In the genomic region with DNA sequence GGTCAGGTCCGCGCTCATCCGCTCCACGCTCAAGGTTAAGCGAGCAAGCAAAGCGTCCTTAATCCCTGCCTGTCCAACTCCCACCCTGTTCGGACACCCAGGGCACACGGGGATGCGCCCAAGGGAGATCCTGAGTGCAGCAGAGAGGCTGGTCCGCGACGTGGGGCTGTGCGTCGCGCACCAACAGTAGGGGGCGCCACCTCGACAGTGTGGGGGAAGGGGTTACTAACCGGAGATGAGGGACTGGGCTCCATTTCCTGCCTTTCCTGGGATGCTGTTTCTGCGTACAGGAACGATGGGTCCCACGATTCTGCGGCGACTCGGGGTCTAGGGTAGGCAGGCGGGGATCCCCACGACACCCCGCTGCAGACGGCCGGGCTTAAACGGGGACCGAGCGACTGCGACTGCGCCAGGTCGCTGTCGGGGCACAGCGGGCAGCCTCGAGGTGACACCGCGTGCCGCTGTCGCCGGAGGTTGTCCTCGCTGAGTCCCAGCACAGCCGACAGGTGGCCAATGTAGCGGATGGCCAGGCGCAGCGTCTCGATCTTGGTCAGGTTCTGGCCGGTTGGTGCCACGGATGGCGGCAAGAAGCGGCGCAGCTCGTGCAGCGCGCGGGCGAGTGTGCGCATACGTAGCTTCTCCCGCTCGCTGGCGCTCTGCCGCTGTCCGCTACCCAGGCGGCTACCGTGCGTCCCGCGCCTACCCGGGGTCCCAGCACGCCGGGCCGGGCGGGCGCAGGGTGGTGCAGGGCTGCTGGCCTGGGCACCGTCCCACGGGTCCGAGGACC, we compare ENCODE assay signal across 8 mouse cellular contexts. TPM values are rescaled to one million over a fixed set of nuclear protein-coding genes. Genes with fewer than 3 reads are reported as not detected.
A peak's percentile ranks its signal among the peaks of the same experiment; 100 is the strongest.
DNase-seq lines count a peak whose midpoint lies in the region; ATAC-seq and TF ChIP-seq lines count a peak whose summit lies in the region.

No protein-coding gene starts in this region.

- intact Hi-C loops in gastrocnemius, postnatal 36 days (cut with DNase I) = no loop called here

- 1% methylated on average over 73 of the region's 80 CpGs for WGBS in forebrain, embryonic 13.5 days
- 1% methylated on average over 80 of the region's 80 CpGs for WGBS in intestine, embryonic 14.5 days
- under 1% methylated on average over 78 of the region's 80 CpGs for WGBS in lung, embryonic 14.5 days

- TF ChIP-seq CTCF in lung, embryonic 14.5 days (IDR thresholded peaks at IDR 0.05; ENCODE audit: low read depth) = peak; percentile 76

- 0 out of 2 replicates have a peak, but pooled peaks cover 4% of the 10 kb centered on the region for H3K9me3 ChIP-seq in megakaryocyte, embryonic 14.5 days
- H3K9me3 ChIP-seq in forebrain, embryonic 13.5 days (replicated peaks) = no peaks in the 10 kb centered on the region
- no peaks in the 10 kb centered on the region for H3K9me3 ChIP-seq in intestine, embryonic 14.5 days (ENCODE audit: control insufficient read depth, low read length)
- no peaks in the 10 kb centered on the region for H3K9me3 ChIP-seq in lung, embryonic 14.5 days (ENCODE audit: low read depth, low read length)

- peak overlapping the region; percentile 60 for H3K9ac ChIP-seq in forebrain, embryonic 13.5 days
- H3K9ac ChIP-seq in intestine, embryonic 14.5 days (ENCODE audit: low read length) = peak overlapping the region; percentile 27
- peak overlapping the region; percentile 46 for H3K9ac ChIP-seq in lung, embryonic 14.5 days

- no peak for ATAC-seq in megakaryocyte, adult 5-6 weeks (ENCODE audit: poor library complexity, severe bottlenecking)
- ATAC-seq in forebrain, embryonic 13.5 days = peak; percentile 61; the same call in 1 of the 2 replicates
- peak; percentile 37 for ATAC-seq in intestine, embryonic 14.5 days (replicated peaks; ENCODE audit: low FRiP score, low TSS enrichment, low read depth)
- ATAC-seq in lung, embryonic 14.5 days (ENCODE audit: insufficient read depth) = peak; percentile 60; the same call in 1 of the 2 replicates

- H3K27ac ChIP-seq in forebrain, embryonic 13.5 days = no peak overlapping the region
- no peak overlapping the region for H3K27ac ChIP-seq in intestine, embryonic 14.5 days (ENCODE audit: low read depth)
- no peak overlapping the region for H3K27ac ChIP-seq in lung, embryonic 14.5 days (ENCODE audit: low read depth)

- H3K27me3 ChIP-seq in megakaryocyte, embryonic 14.5 days (replicated peaks) = peaks cover 90% of the 10 kb centered on the region
- H3K27me3 ChIP-seq in forebrain, embryonic 13.5 days = peaks cover 52% of the 10 kb centered on the region
- peaks cover 49% of the 10 kb centered on the region for H3K27me3 ChIP-seq in intestine, embryonic 14.5 days (replicated peaks; ENCODE audit: control insufficient read depth, insufficient read depth, low read length)
- peaks cover 50% of the 10 kb centered on the region for H3K27me3 ChIP-seq in lung, embryonic 14.5 days (ENCODE audit: insufficient read depth, low read length)

- H3K4me3 ChIP-seq in megakaryocyte, embryonic 14.5 days (replicated peaks) = peak overlapping the region; percentile 90
- H3K4me3 ChIP-seq in forebrain, embryonic 13.5 days = peak overlapping the region; percentile 46
- H3K4me3 ChIP-seq in intestine, embryonic 14.5 days (ENCODE audit: low read depth, low read length) = peak overlapping the region; percentile 41
- H3K4me3 ChIP-seq in lung, embryonic 14.5 days (ENCODE audit: low read depth, low read length) = peak overlapping the region; percentile 40

- H3K4me1 ChIP-seq in megakaryocyte, embryonic 14.5 days = peaks cover 41% of the 10 kb centered on the region
- H3K4me1 ChIP-seq in forebrain, embryonic 13.5 days = peaks cover 15% of the 10 kb centered on the region; the same call in 1 of the 2 replicates
- H3K4me1 ChIP-seq in intestine, embryonic 14.5 days (replicated peaks; ENCODE audit: control insufficient read depth, insufficient read depth, low read length) = 0 out of 2 replicates have a peak, but pooled peaks cover 4% of the 10 kb centered on the region
- 0 out of 2 replicates have a peak, but pooled peaks cover 2% of the 10 kb centered on the region for H3K4me1 ChIP-seq in lung, embryonic 14.5 days (ENCODE audit: insufficient read depth)

- DNase-seq in adrenal gland, postnatal 36 days = peak; percentile 61
- DNase-seq in intestine, embryonic 14.5 days (ENCODE audit: low spot score) = peak; percentile 83
- DNase-seq in lung, embryonic 14.5 days = peak; percentile 62
- DNase-seq in retina, postnatal 7 days (ENCODE audit: low read depth, low spot score) = peak; percentile 29
- no peak for DNase-seq in gastrocnemius, postnatal 36 days

- no peaks in the 10 kb centered on the region for H3K36me3 ChIP-seq in megakaryocyte, embryonic 14.5 days (replicated peaks; ENCODE audit: low read length)
- H3K36me3 ChIP-seq in forebrain, embryonic 13.5 days (ENCODE audit: poor library complexity, severe bottlenecking) = no peaks in the 10 kb centered on the region
- H3K36me3 ChIP-seq in intestine, embryonic 14.5 days (ENCODE audit: control insufficient read depth, insufficient read depth, low read length) = no peaks in the 10 kb centered on the region
- no peaks in the 10 kb centered on the region for H3K36me3 ChIP-seq in lung, embryonic 14.5 days (ENCODE audit: insufficient read depth)

- H3K4me2 ChIP-seq in forebrain, embryonic 13.5 days = peak overlapping the region; percentile 73
- peak overlapping the region; percentile 81 for H3K4me2 ChIP-seq in intestine, embryonic 14.5 days (ENCODE audit: low read length)
- peak overlapping the region; percentile 73 for H3K4me2 ChIP-seq in lung, embryonic 14.5 days

RNA-seq across cellular contexts. Expression of a gene that starts 0.8 kb away (rescaled TPM):
- not detected in 2 replicates for polyA plus RNA-seq in megakaryocyte, embryonic 14.5 days (2012; ENCODE audit: insufficient read depth, low replicate concordance)
- total RNA-seq in megakaryocyte, adult 5-6 weeks (2015) = not detected in 2 replicates
- total RNA-seq in megakaryocyte, adult 5-6 weeks (2017) = not detected in 2 replicates
- not detected for total RNA-seq in adrenal gland, postnatal 36 days (2021)
- polyA plus RNA-seq in forebrain, embryonic 13.5 days (2015; fragmentation: Nextera tagmentation; extraction: Ambion mirVana) = not detected in 2 replicates
- 0.13 and 0.19 TPM in 2 replicates for polyA plus RNA-seq in intestine, embryonic 14.5 days (2014; fragmentation: Nextera tagmentation; extraction: Ambion mirVana)
- not detected in 2 replicates for polyA plus RNA-seq in lung, embryonic 14.5 days (2014; fragmentation: Nextera tagmentation; extraction: Ambion mirVana)
- total RNA-seq in gastrocnemius, postnatal 36 days (2021) = not detected

RNA-seq across cellular contexts. Expression of a gene that starts 17.7 kb away (rescaled TPM):
- polyA plus RNA-seq in megakaryocyte, embryonic 14.5 days (2012; ENCODE audit: insufficient read depth, low replicate concordance) = not detected in 2 replicates
- total RNA-seq in megakaryocyte, adult 5-6 weeks (2015) = 0.29 TPM in 1 of 2 replicates, not detected in the other
- not detected in 2 replicates for total RNA-seq in megakaryocyte, adult 5-6 weeks (2017)
- under 1 TPM; 0.26 to 0.79 TPM for total RNA-seq in adrenal gland, postnatal 36 days (2021)
- 0.90 and 1.1 TPM in 2 replicates for polyA plus RNA-seq in forebrain, embryonic 13.5 days (2015; fragmentation: Nextera tagmentation; extraction: Ambion mirVana)
- polyA plus RNA-seq in intestine, embryonic 14.5 days (2014; fragmentation: Nextera tagmentation; extraction: Ambion mirVana) = 1.1 and 1.5 TPM in 2 replicates
- polyA plus RNA-seq in lung, embryonic 14.5 days (2014; fragmentation: Nextera tagmentation; extraction: Ambion mirVana) = 0.19 and 0.28 TPM in 2 replicates
- not detected for total RNA-seq in gastrocnemius, postnatal 36 days (2021)

RNA-seq across cellular contexts. Expression of a gene that starts 49.9 kb away (rescaled TPM):
- polyA plus RNA-seq in megakaryocyte, embryonic 14.5 days (2012; ENCODE audit: insufficient read depth, low replicate concordance) = not detected in 2 replicates
- total RNA-seq in megakaryocyte, adult 5-6 weeks (2015) = not detected in 2 replicates
- not detected in 2 replicates for total RNA-seq in megakaryocyte, adult 5-6 weeks (2017)
- 1 to 10 TPM; 1.6 to 2.0 TPM for total RNA-seq in adrenal gland, postnatal 36 days (2021)
- 0.39 and 0.64 TPM in 2 replicates for polyA plus RNA-seq in forebrain, embryonic 13.5 days (2015; fragmentation: Nextera tagmentation; extraction: Ambion mirVana)
- 0.18 and 0.23 TPM in 2 replicates for polyA plus RNA-seq in intestine, embryonic 14.5 days (2014; fragmentation: Nextera tagmentation; extraction: Ambion mirVana)
- 0.16 and 0.17 TPM in 2 replicates for polyA plus RNA-seq in lung, embryonic 14.5 days (2014; fragmentation: Nextera tagmentation; extraction: Ambion mirVana)
- not detected for total RNA-seq in gastrocnemius, postnatal 36 days (2021)

RNA-seq across cellular contexts. Expression of a gene that starts 49.9 kb away (rescaled TPM):
- polyA plus RNA-seq in megakaryocyte, embryonic 14.5 days (2012; ENCODE audit: insufficient read depth, low replicate concordance) = 0.81 TPM in 1 of 2 replicates, not detected in the other
- total RNA-seq in megakaryocyte, adult 5-6 weeks (2015) = 0.98 and 1.3 TPM in 2 replicates
- total RNA-seq in megakaryocyte, adult 5-6 weeks (2017) = 1.5 and 5.4 TPM in 2 replicates
- 10 to 100 TPM; 49.2 to 49.3 TPM for total RNA-seq in adrenal gland, postnatal 36 days (2021)
- 12.7 and 14.2 TPM in 2 replicates for polyA plus RNA-seq in forebrain, embryonic 13.5 days (2015; fragmentation: Nextera tagmentation; extraction: Ambion mirVana)
- polyA plus RNA-seq in intestine, embryonic 14.5 days (2014; fragmentation: Nextera tagmentation; extraction: Ambion mirVana) = 9.0 and 9.3 TPM in 2 replicates
- 12.0 and 12.1 TPM in 2 replicates for polyA plus RNA-seq in lung, embryonic 14.5 days (2014; fragmentation: Nextera tagmentation; extraction: Ambion mirVana)
- total RNA-seq in gastrocnemius, postnatal 36 days (2021) = 10 to 100 TPM in 1 of 2 experiments, 1 to 10 TPM in 1; 9.8 to 11.5 TPM

Comparison
In these comparisons a context has a peak if more than half of its experiments do, and no peak if none do; other contexts are left out.
1. H3K4me3 ChIP-seq: peak in every context shown above with its lines; median percentile 90 in megakaryocyte, embryonic 14.5 days; 46 in forebrain, embryonic 13.5 days; 41 in intestine, embryonic 14.5 days; 40 in lung, embryonic 14.5 days.
2. DNase-seq: peak in adrenal gland, postnatal 36 days (2 of 2), intestine, embryonic 14.5 days (single experiment), lung, embryonic 14.5 days (single experiment) and retina, postnatal 7 days (single experiment); none in gastrocnemius, postnatal 36 days (0 of 2).
3. Peak in every context shown above with its lines, with median percentiles within 50 percentile points of each other: H3K4me2 ChIP-seq and H3K9ac ChIP-seq.